9 mouse cellular contexts compared by ENCODE assay signal in genomic region chr4:57091363-57091762, GRCm38 (mm10). TPM values are rescaled to one million over a fixed set of nuclear protein-coding genes. Genes with fewer than 3 reads are reported as not detected.
DNase-seq lines count a peak whose midpoint lies in the region; ATAC-seq lines count a peak whose summit lies in the region.
"Had no signal": no experiment of that assay in that cellular context is flagged by ENCODE, and none has a peak within 500 bp of the region (broad histone marks: within the 10 kb centered on the region; RNA-seq: fewer than 3 reads in every experiment).

No protein-coding gene starts in this region.

- ATAC-seq in hindbrain, embryonic 16.5 days: peak; percentile 91
- ATAC-seq: Patski had no signal

- H3K4me1 ChIP-seq in hindbrain, embryonic 16.5 days (ENCODE audit: control insufficient read depth, insufficient read depth, low read depth, low read length): peaks cover 18% of the 10 kb centered on the region

- no peaks in the 10 kb centered on the region for H3K27me3 ChIP-seq in hindbrain, embryonic 16.5 days (replicated peaks; ENCODE audit: control insufficient read depth, insufficient read depth, low read length)
- H3K27me3 ChIP-seq: Patski had no signal

- 11% methylated on average over 12 of the region's 12 CpGs for WGBS in hindbrain, embryonic 16.5 days

- peak overlapping the region; percentile 39; the same call in 1 of the 2 replicates for H3K9ac ChIP-seq in hindbrain, embryonic 16.5 days (ENCODE audit: low read depth, low read length)

- peak overlapping the region; percentile 72 for H3K27ac ChIP-seq in hindbrain, embryonic 16.5 days (ENCODE audit: low read depth, low read length)

- peak overlapping the region; percentile 33; the same call in 1 of the 2 replicates for H3K4me2 ChIP-seq in hindbrain, embryonic 16.5 days (ENCODE audit: low read length)

- H3K36me3 ChIP-seq in hindbrain, embryonic 16.5 days (ENCODE audit: control insufficient read depth, insufficient read depth, low read length): no peaks in the 10 kb centered on the region; the same call in 1 of the 2 replicates

- no peak overlapping the region for H3K4me3 ChIP-seq in hindbrain, embryonic 16.5 days (ENCODE audit: low read length)

- DNase-seq in layer of hippocampus, adult 9-11 months: peak; percentile 21
- DNase-seq in layer of hippocampus, postnatal 10 days (ENCODE audit: low spot score in 2 of 2): no peak
- peak; percentile 67 for DNase-seq in brain, adult 2 months (ENCODE audit: low read depth, low spot score)
- DNase-seq in retina, embryonic 14.5 days (ENCODE audit: low spot score): peak; percentile 80
- no peak for DNase-seq in cerebellum, postnatal 36 days
- no peak for DNase-seq in gastrocnemius, postnatal 4 days (ENCODE audit: low spot score in 2 of 2)
- no peak for DNase-seq in heart, postnatal 36 days

- intact Hi-C loops in heart, postnatal 36 days (cut with DNase I): no loop called here

- no peaks in the 10 kb centered on the region for H3K9me3 ChIP-seq in hindbrain, embryonic 16.5 days (ENCODE audit: control insufficient read depth, low read length)

RNA-seq across cellular contexts. Expression of gene Epb41l4b, which starts 51.9 kb away (rescaled TPM):
- 10 to 100 TPM in 1 of 2 experiments, 1 to 10 TPM in 1; 9.3 to 12.7 TPM for total RNA-seq in layer of hippocampus, postnatal 10 days (2021)
- 2.8 and 3.4 TPM in 2 replicates for polyA plus RNA-seq in hindbrain, embryonic 16.5 days (2015; fragmentation: Nextera tagmentation; extraction: Ambion mirVana)
- total RNA-seq in gastrocnemius, postnatal 4 days (2021): 10 to 100 TPM; 14.7 to 16.3 TPM
- 1 to 10 TPM; 2.8 to 3.3 TPM for total RNA-seq in heart, postnatal 36 days (2021)

Comparison
In these comparisons a context has a peak if more than half of its experiments do, and no peak if none do; other contexts are left out.
1. DNase-seq: peak in layer of hippocampus, adult 9-11 months (single experiment), brain, adult 2 months (single experiment) and retina, embryonic 14.5 days (single experiment); none in layer of hippocampus, postnatal 10 days (0 of 2), cerebellum, postnatal 36 days (0 of 2), gastrocnemius, postnatal 4 days (0 of 2) and heart, postnatal 36 days (0 of 2).